In genomic region chr4:117126675-117127290, GRCm38 (mm10) we compare ENCODE assay signal across 7 mouse cellular contexts. TPM values are rescaled to one million over a fixed set of nuclear protein-coding genes. Genes with fewer than 3 reads are reported as not detected.
DNase-seq lines count a peak whose midpoint lies in the region; ATAC-seq lines count a peak whose summit lies in the region.

Gene Tctex1d4 (plus strand): TSS chr4:117126794.

- peak within 1 kb of the TSS; percentile 67 for H3K27ac ChIP-seq in liver, embryonic 13.5 days
- peak within 1 kb of the TSS; percentile 94 for H3K27ac ChIP-seq in stomach, embryonic 16.5 days (ENCODE audit: low read length)

- ATAC-seq in liver, embryonic 13.5 days (ENCODE audit: low read depth) = no peak
- ATAC-seq in stomach, embryonic 16.5 days (ENCODE audit: insufficient read depth, low FRiP score) = no peak

- H3K9me3 ChIP-seq in liver, embryonic 13.5 days (replicated peaks) = no peaks in the 10 kb centered on the region
- no peaks in the 10 kb centered on the region for H3K9me3 ChIP-seq in stomach, embryonic 16.5 days (replicated peaks; ENCODE audit: control insufficient read depth, low read length)

- intact Hi-C loops in left cerebral cortex, postnatal 25 days (cut with DNase I) = no loop called here

- H3K4me1 ChIP-seq in liver, embryonic 13.5 days (replicated peaks) = peaks cover 35% of the 10 kb centered on the region
- peaks cover 25% of the 10 kb centered on the region for H3K4me1 ChIP-seq in stomach, embryonic 16.5 days (ENCODE audit: control insufficient read depth, insufficient read depth, low read length)

- peaks cover 14% of the 10 kb centered on the region; the same call in 1 of the 2 replicates for H3K36me3 ChIP-seq in liver, embryonic 13.5 days
- H3K36me3 ChIP-seq in stomach, embryonic 16.5 days (ENCODE audit: control insufficient read depth, insufficient read depth, low read length) = peaks cover 7% of the 10 kb centered on the region; the same call in 1 of the 2 replicates

- H3K4me3 ChIP-seq in liver, embryonic 13.5 days (replicated peaks) = no peak within 1 kb of the TSS
- H3K4me3 ChIP-seq in stomach, embryonic 16.5 days (replicated peaks; ENCODE audit: low read length) = no peak within 1 kb of the TSS

- H3K27me3 ChIP-seq in liver, embryonic 13.5 days = peaks cover 7% of the 10 kb centered on the region
- 0 out of 2 replicates have a peak, but pooled peaks cover under 1% of the 10 kb centered on the region for H3K27me3 ChIP-seq in stomach, embryonic 16.5 days (ENCODE audit: control insufficient read depth, insufficient read depth, low read length)

- peak within 1 kb of the TSS; percentile 41; the same call in 1 of the 2 replicates for H3K4me2 ChIP-seq in liver, embryonic 13.5 days
- peak within 1 kb of the TSS; percentile 39; the same call in 1 of the 2 replicates for H3K4me2 ChIP-seq in stomach, embryonic 16.5 days (ENCODE audit: low read depth, low read length)

- DNase-seq in urinary bladder, postnatal 25 days (ENCODE audit: low spot score) = peak; percentile 49
- DNase-seq in urinary bladder, adult 2 months (ENCODE audit: low spot score) = no peak
- no peak for DNase-seq in gonadal fat pad, adult 2 months (ENCODE audit: low read depth)
- DNase-seq in liver, embryonic 13.5 days = no peak
- no peak for DNase-seq in left cerebral cortex, postnatal 25 days (ENCODE audit: low spot score in 2 of 2)
- no peak for DNase-seq in T-cell, adult 2 months (ENCODE audit: low spot score)

- peak within 1 kb of the TSS; percentile 48 for H3K9ac ChIP-seq in liver, embryonic 13.5 days
- peak within 1 kb of the TSS; percentile 72 for H3K9ac ChIP-seq in stomach, embryonic 16.5 days (ENCODE audit: low read length)

- WGBS in liver, embryonic 13.5 days (ENCODE audit: insufficient replicate concordance) = 67% methylated on average over 9 of the region's 9 CpGs
- WGBS in stomach, embryonic 16.5 days = 75% methylated on average over 9 of the region's 9 CpGs

RNA-seq across cellular contexts. Expression of gene Tctex1d4, which starts in this region (rescaled TPM):
- polyA plus RNA-seq in urinary bladder, adult 2 months (2012; rRNA removed) = 0.35 and 0.58 TPM in 2 replicates
- 24.7 and 28.9 TPM in 2 replicates for polyA plus RNA-seq in gonadal fat pad, adult 2 months (2012; rRNA removed)
- not detected in 2 replicates for polyA plus RNA-seq in liver, embryonic 13.5 days (2015; fragmentation: Nextera tagmentation; extraction: Ambion mirVana)
- 0.22 TPM in 1 of 2 replicates, not detected in the other for polyA plus RNA-seq in stomach, embryonic 16.5 days (2015; fragmentation: Nextera tagmentation; extraction: Ambion mirVana)
- not detected for total RNA-seq in left cerebral cortex, postnatal 25 days (2021)

Comparison
In these comparisons a context has a peak if more than half of its experiments do, and no peak if none do; other contexts are left out.
1. RNA of gene Tctex1d4 (polyA plus RNA-seq): 24.7 to 28.9 TPM in gonadal fat pad, adult 2 months; 0.35 to 0.58 TPM in urinary bladder, adult 2 months, 0.22 TPM in stomach, embryonic 16.5 days and not detected in liver, embryonic 13.5 days; every median in the first group is over 10 times any median in the second.